Mouse (Mus musculus) thymus, postnatal 36 days (tissue): Measurements from ENCODE around the gene Apobec3.

Source experiments
- DNase-seq, 2 experiments: peaks; one replicate each; pipeline ENCODE4 v3.0.0; 2022; ENCODE audit warnings: mixed read lengths in 2 of 2

Apobec3 gene

GRCm38 (mm10) chr15:79951730-79952503 is 60.5 kb downstream of the Apobec3 start:
- DNase-seq = no peak

- DNase-seq = no peak
Measured at GRCm38 (mm10) chr15:79952504-79953231, 61.2 kb downstream of the Apobec3 start.

GRCm38 (mm10) chr15:79953470-79953869 is 62.0 kb downstream of the Apobec3 start:
- no peak for DNase-seq

- DNase-seq = peak; percentile 56 to 73
Measured at GRCm38 (mm10) chr15:79956559-79956958, 65.1 kb downstream of the Apobec3 start.

GRCm38 (mm10) chr15:79958418-79958817 is 67.0 kb downstream of the Apobec3 start:
- DNase-seq = no peak

GRCm38 (mm10) chr15:79961366-79961921 is 70.0 kb downstream of the Apobec3 start:
- no peak for DNase-seq

GRCm38 (mm10) chr15:79962661-79963060 is 71.2 kb downstream of the Apobec3 start:
- DNase-seq = no peak

- no peak for DNase-seq
Measured at GRCm38 (mm10) chr15:79964376-79964775, 72.9 kb downstream of the Apobec3 start.
